Mouse (Mus musculus): ENCODE data around the gene Obsl1. TPM values are rescaled to one million over a fixed set of nuclear protein-coding genes. Genes with fewer than 3 reads are reported as not detected.
A peak's percentile ranks its signal among the peaks of the same experiment; 100 is the strongest.

Gene Obsl1
- polyA plus RNA-seq, 1 experiment from 2014 or later = 79.0 TPM

GRCm38 (mm10) chr1:75502945-75503650 is 3.2 kb downstream of the Obsl1 start:
- WGBS = 88% methylated on average over 25 of the region's 25 CpGs
- Histone ChIP-seq H3K4me1 (ENCODE audit: control insufficient read depth, insufficient read depth, low read length) (peaks cover 17% of the 10 kb centered on the region), H3K36me3 (ENCODE audit: control insufficient read depth, insufficient read depth, low read length) (peaks cover 51% of the 10 kb centered on the region), H3K9me3 (ENCODE audit: control insufficient read depth, low read depth, low read length) (no peaks in the 10 kb centered on the region), H3K4me2 (replicated peaks; ENCODE audit: low read depth, low read length) (no peak overlapping the region), H3K27me3 (ENCODE audit: control insufficient read depth, insufficient read depth, low read length) (no peaks in the 10 kb centered on the region), H3K27ac (ENCODE audit: low read length) (no peak overlapping the region), H3K9ac (replicated peaks; ENCODE audit: low read depth, low read length) (no peak overlapping the region), H3K4me3 (ENCODE audit: low read depth, low read length) (no peak overlapping the region)
- no peak for ATAC-seq (ENCODE audit: insufficient number of reproducible peaks, insufficient read depth, low FRiP score, low read depth)

DNA sequence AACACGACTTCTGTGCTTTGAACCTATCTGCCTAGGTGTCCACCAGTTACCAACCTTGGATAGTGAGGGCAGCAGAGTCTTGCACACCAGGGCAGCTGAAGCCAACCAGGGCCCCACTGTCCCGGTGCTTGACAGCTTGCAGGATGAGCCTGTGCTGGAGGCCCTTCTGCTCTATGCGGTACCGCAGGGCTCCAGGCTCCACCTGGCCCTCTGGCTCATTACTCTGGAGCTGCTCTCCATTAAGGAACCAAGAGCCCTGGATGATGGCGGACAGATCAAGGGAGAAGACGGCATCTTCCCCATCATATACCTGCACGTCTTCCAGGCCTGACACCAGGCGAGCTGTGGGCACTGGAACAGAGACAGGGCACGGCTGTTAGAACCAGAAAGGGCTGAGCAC is 4.3 kb downstream of the Obsl1 start:
- ATAC-seq (ENCODE audit: insufficient number of reproducible peaks, insufficient read depth, low FRiP score, low read depth) = no peak
- Histone ChIP-seq H3K4me2 (replicated peaks; ENCODE audit: low read depth, low read length) (no peak overlapping the region), H3K4me1 (ENCODE audit: control insufficient read depth, insufficient read depth, low read length) (peaks cover 14% of the 10 kb centered on the region), H3K27me3 (ENCODE audit: control insufficient read depth, insufficient read depth, low read length) (no peaks in the 10 kb centered on the region), H3K9ac (replicated peaks; ENCODE audit: low read depth, low read length) (no peak overlapping the region), H3K27ac (ENCODE audit: low read length) (no peak overlapping the region), H3K36me3 (ENCODE audit: control insufficient read depth, insufficient read depth, low read length) (peaks cover 61% of the 10 kb centered on the region), H3K9me3 (ENCODE audit: control insufficient read depth, low read depth, low read length) (no peaks in the 10 kb centered on the region), H3K4me3 (ENCODE audit: low read depth, low read length) (no peak overlapping the region)
- 97% methylated on average over 9 of the region's 9 CpGs for WGBS

GRCm38 (mm10) chr1:75499441-75499840 is 6.8 kb downstream of the Obsl1 start:
- no peak overlapping the region for H3K4me2 ChIP-seq (replicated peaks; ENCODE audit: low read depth, low read length)
- H3K27me3 ChIP-seq (ENCODE audit: control insufficient read depth, insufficient read depth, low read length) = no peaks in the 10 kb centered on the region
- no peak for ATAC-seq (ENCODE audit: insufficient number of reproducible peaks, insufficient read depth, low FRiP score, low read depth)
- WGBS = 73% methylated on average over 7 of the region's 7 CpGs
- no peaks in the 10 kb centered on the region for H3K9me3 ChIP-seq (ENCODE audit: control insufficient read depth, low read depth, low read length)
- H3K4me3 ChIP-seq (ENCODE audit: low read depth, low read length) = no peak overlapping the region
- peaks cover 73% of the 10 kb centered on the region for H3K36me3 ChIP-seq (ENCODE audit: control insufficient read depth, insufficient read depth, low read length)
- no peak overlapping the region for H3K9ac ChIP-seq (replicated peaks; ENCODE audit: low read depth, low read length)
- no peak overlapping the region for H3K27ac ChIP-seq (ENCODE audit: low read length)
- peaks cover 6% of the 10 kb centered on the region for H3K4me1 ChIP-seq (ENCODE audit: control insufficient read depth, insufficient read depth, low read length)

GRCm38 (mm10) chr1:75498897-75499296 is 7.4 kb downstream of the Obsl1 start:
- no peaks in the 10 kb centered on the region for H3K9me3 ChIP-seq (ENCODE audit: control insufficient read depth, low read depth, low read length)
- no peak overlapping the region for H3K27ac ChIP-seq (ENCODE audit: low read length)
- no peak overlapping the region for H3K9ac ChIP-seq (replicated peaks; ENCODE audit: low read depth, low read length)
- peaks cover 1% of the 10 kb centered on the region; the same call in 1 of the 2 replicates for H3K4me1 ChIP-seq (ENCODE audit: control insufficient read depth, insufficient read depth, low read length)
- no peak for ATAC-seq (ENCODE audit: insufficient number of reproducible peaks, insufficient read depth, low FRiP score, low read depth)
- no peak overlapping the region for H3K4me3 ChIP-seq (ENCODE audit: low read depth, low read length)
- peaks cover 73% of the 10 kb centered on the region for H3K36me3 ChIP-seq (ENCODE audit: control insufficient read depth, insufficient read depth, low read length)
- no peak overlapping the region for H3K4me2 ChIP-seq (replicated peaks; ENCODE audit: low read depth, low read length)
- WGBS = 87% methylated on average over 4 of the region's 4 CpGs
- no peaks in the 10 kb centered on the region for H3K27me3 ChIP-seq (ENCODE audit: control insufficient read depth, insufficient read depth, low read length)

GRCm38 (mm10) chr1:75494878-75495548 is 11.2 kb downstream of the Obsl1 start:
- Histone ChIP-seq H3K27me3 (ENCODE audit: control insufficient read depth, insufficient read depth, low read length) (no peaks in the 10 kb centered on the region), H3K4me2 (replicated peaks; ENCODE audit: low read depth, low read length) (no peak overlapping the region), H3K27ac (ENCODE audit: low read length) (no peak overlapping the region), H3K36me3 (ENCODE audit: control insufficient read depth, insufficient read depth, low read length) (peaks cover 64% of the 10 kb centered on the region), H3K4me3 (ENCODE audit: low read depth, low read length) (no peak overlapping the region), H3K4me1 (ENCODE audit: control insufficient read depth, insufficient read depth, low read length) (no peaks in the 10 kb centered on the region), H3K9ac (replicated peaks; ENCODE audit: low read depth, low read length) (no peak overlapping the region), H3K9me3 (ENCODE audit: control insufficient read depth, low read depth, low read length) (no peaks in the 10 kb centered on the region)
- WGBS = 47% methylated on average over 12 of the region's 12 CpGs
- peak; percentile 44; the same call in 1 of the 2 replicates for ATAC-seq (ENCODE audit: insufficient number of reproducible peaks, insufficient read depth, low FRiP score, low read depth)

GRCm38 (mm10) chr1:75492579-75493170 is 13.6 kb downstream of the Obsl1 start:
- 57% methylated on average over 24 of the region's 24 CpGs for WGBS
- no peaks in the 10 kb centered on the region; the same call in 1 of the 2 replicates for H3K27me3 ChIP-seq (ENCODE audit: control insufficient read depth, insufficient read depth, low read length)
- no peaks in the 10 kb centered on the region for H3K9me3 ChIP-seq (ENCODE audit: control insufficient read depth, low read depth, low read length)
- no peak overlapping the region for H3K9ac ChIP-seq (replicated peaks; ENCODE audit: low read depth, low read length)
- H3K4me2 ChIP-seq (replicated peaks; ENCODE audit: low read depth, low read length) = no peak overlapping the region
- peaks cover 4% of the 10 kb centered on the region; the same call in 1 of the 2 replicates for H3K4me1 ChIP-seq (ENCODE audit: control insufficient read depth, insufficient read depth, low read length)
- H3K36me3 ChIP-seq (ENCODE audit: control insufficient read depth, insufficient read depth, low read length) = peaks cover 46% of the 10 kb centered on the region
- H3K27ac ChIP-seq (ENCODE audit: low read length) = no peak overlapping the region
- no peak overlapping the region for H3K4me3 ChIP-seq (ENCODE audit: low read depth, low read length)
- ATAC-seq (ENCODE audit: insufficient number of reproducible peaks, insufficient read depth, low FRiP score, low read depth) = no peak

GRCm38 (mm10) chr1:75490785-75491551 is 15.3 kb downstream of the Obsl1 start:
- Histone ChIP-seq H3K4me3 (ENCODE audit: low read depth, low read length) (no peak overlapping the region), H3K9me3 (ENCODE audit: control insufficient read depth, low read depth, low read length) (no peaks in the 10 kb centered on the region), H3K4me1 (ENCODE audit: control insufficient read depth, insufficient read depth, low read length) (peaks cover 4% of the 10 kb centered on the region; the same call in 1 of the 2 replicates), H3K36me3 (ENCODE audit: control insufficient read depth, insufficient read depth, low read length) (peaks cover 30% of the 10 kb centered on the region), H3K9ac (replicated peaks; ENCODE audit: low read depth, low read length) (no peak overlapping the region), H3K27me3 (ENCODE audit: control insufficient read depth, insufficient read depth, low read length) (peaks cover 5% of the 10 kb centered on the region; the same call in 1 of the 2 replicates), H3K4me2 (replicated peaks; ENCODE audit: low read depth, low read length) (no peak overlapping the region), H3K27ac (ENCODE audit: low read length) (no peak overlapping the region)
- no peak for ATAC-seq (ENCODE audit: insufficient number of reproducible peaks, insufficient read depth, low FRiP score, low read depth)
- 86% methylated on average over 34 of the region's 34 CpGs for WGBS

Data from stomach, embryonic 14.5 days (tissue).